Mouse (Mus musculus) left cerebral cortex, postnatal 10 days (tissue): Measurements from ENCODE around the gene Gper1. TPM values are rescaled to one million over a fixed set of nuclear protein-coding genes. Genes with fewer than 3 reads are reported as not detected.

ENCODE experiments used
- DNase-seq, 2 experiments: peaks; one replicate each; pipeline ENCODE4 v3.0.0; 2021 to 2022; ENCODE audit warnings: low spot score in 2 of 2, mixed read lengths in 1 of 2; ENCODE audit errors: extremely low spot score in 1 of 2
- intact Hi-C: fragments of 180-260 bp; cut with DNase I; formaldehyde crosslinking; loops from one replicate; pipeline ENCODE4 v1.15.1; 2025
- total RNA-seq, 2 experiments: library from RNA; stranded (reverse); gene quantifications; 2 replicates each; pipeline ENCODE4 v1.2.3; 2021

Gper1 gene
- total RNA-seq, 2 experiments from 2014 or later: 2.9 to 3.3 TPM

DNA sequence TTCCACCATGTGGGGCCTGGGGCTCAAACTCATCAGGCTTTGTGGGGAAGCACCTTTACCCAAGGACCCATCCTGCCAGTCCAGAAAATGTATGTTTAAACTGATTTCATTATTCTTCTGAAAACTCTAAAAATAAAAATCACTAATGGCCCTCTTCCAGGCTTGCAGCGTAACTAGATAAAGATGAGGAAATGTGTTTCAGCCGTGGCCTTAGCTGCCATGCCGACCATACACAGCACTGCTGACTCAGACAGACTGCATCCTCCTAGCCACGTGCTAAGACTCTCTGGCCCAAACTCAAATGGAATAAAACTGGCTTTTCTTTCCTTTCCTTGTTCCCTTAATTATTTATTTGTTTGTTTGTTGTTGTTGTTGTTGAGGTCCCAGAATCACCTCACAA lies 41.9 kb downstream of the Gper1 start:
- intact Hi-C loops: loop anchor here (5.0 kb wide), 1 partner anchor 103 kb away; no protein-coding TSS in a partner anchor

DNA sequence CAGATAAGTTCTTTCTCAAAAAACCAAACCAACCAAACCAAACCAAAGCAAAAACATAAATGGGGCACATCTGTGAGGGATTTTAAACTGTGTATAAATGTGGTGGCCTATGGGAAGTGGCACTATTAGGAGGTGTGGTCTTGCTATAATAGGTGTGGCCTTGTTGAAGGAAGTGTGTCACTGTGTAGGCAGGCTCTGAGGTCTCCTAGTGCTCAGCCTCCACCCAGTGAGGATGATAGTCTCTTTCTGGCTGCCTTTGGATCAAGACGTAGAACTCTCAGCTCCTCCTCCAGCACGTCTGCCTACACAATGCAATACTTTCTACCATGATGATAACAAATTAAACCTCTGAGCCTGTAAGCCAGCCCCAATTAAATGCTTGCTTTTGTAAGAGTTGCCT lies 43.4 kb downstream of the Gper1 start:
- intact Hi-C loops: loop anchor here (5.0 kb wide), 1 partner anchor 104 kb away; no protein-coding TSS in a partner anchor
- no peak for DNase-seq

More for the DNA sequence above, 41.9 kb downstream of the Gper1 start:
- DNase-seq: no peak

DNA sequence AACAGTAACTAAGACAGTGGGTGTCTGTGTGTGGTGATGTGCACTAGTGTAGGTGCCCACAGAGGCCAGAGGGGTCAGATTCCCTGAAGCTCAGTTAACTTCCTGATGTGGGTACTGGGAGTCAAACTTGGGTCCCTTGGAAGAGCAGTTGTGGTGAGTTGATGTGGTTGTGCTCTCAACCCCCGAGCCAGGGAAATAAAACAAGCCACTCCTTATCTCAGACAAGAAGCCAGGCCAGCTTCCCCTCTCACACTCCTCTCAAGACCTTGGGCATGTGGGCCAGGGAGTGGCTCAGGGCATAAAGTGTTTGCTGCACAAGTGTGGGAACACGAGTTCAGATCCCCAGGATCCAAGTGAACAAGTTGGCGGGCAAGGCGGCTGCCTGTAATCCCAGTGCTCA lies 43.9 kb downstream of the Gper1 start:
- intact Hi-C loops: loop anchor here (5.0 kb wide), 1 partner anchor 104 kb away; no protein-coding TSS in a partner anchor
- DNase-seq: no peak

DNA sequence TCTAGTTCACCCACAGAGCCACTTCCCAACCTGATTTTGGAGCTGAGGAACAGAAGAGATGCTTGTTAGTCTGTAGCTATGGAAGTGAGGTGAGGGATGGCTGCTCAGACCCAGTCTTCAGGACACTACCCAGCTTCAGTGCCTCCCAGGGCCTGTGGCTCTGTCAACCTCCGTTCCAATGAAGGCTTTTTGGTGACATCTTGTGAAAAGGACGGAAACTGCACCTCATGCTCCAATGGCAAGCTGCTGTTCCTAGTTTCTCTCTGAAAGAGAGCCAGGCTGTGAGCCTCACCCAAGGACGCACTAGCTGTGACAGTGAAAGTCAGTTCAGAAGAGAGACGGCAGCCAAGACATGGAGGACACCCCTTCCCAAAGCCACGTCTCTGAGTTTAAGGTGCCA lies 45.0 kb downstream of the Gper1 start:
- DNase-seq: peak in 1 of 2 experiments; percentile 61
- intact Hi-C loops: loop anchor here (5.0 kb wide), 1 partner anchor 106 kb away; no protein-coding TSS in a partner anchor

DNA sequence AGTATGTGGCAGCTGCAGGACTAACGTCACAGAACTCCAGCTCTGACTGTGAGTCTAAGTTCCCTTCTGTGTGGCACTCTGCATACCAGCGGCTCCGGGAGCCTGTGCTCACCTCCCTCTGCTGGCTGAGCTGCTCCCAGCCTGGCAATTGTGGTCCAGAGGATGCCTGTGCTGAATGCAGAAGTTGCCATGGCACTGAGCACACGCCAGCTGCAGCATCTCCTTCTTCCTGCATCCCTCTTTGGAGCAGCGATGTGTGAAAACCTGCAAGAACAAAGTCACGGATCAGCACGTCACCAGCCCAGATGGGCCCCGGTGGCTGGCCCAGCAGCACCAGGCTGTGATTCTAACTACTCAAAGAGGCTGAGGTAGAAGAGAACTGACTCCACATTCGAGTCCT lies 51.8 kb downstream of the Gper1 start:
- DNase-seq: no peak
- intact Hi-C loops: no loop called here

Other genes starting within 250 kb of the Gper1 start
- gene Sun1, start 222.5 kb upstream of the Gper1 start, total RNA-seq: 10 to 100 TPM; 81.3 to 82.9 TPM
- gene Get4, start 170.8 kb upstream of the Gper1 start, total RNA-seq: 10 to 100 TPM; 55.9 to 56.2 TPM
- gene Adap1, start 97.5 kb upstream of the Gper1 start, total RNA-seq: 100 to 1,000 TPM; 370 to 382 TPM
- gene Cox19, start 71.7 kb upstream of the Gper1 start, total RNA-seq: 10 to 100 TPM; 75.2 to 90.2 TPM
- gene Cyp2w1, start 70.5 kb upstream of the Gper1 start, total RNA-seq: not detected
- gene Gpr146, start 45.5 kb upstream of the Gper1 start, total RNA-seq: 1 to 10 TPM; 5.7 to 7.5 TPM
- gene C130050O18Rik, start 17.9 kb upstream of the Gper1 start, total RNA-seq: under 1 TPM; 0.24 to 0.28 TPM
- 10 to 100 TPM; 20.1 to 20.2 TPM for gene 3110082I17Rik, start 37.4 kb downstream of the Gper1 start, total RNA-seq
- 100 to 1,000 TPM in 1 of 2 experiments, 10 to 100 TPM in 1; 93.4 to 100 TPM for gene Zfand2a, start 61.4 kb downstream of the Gper1 start, total RNA-seq
- under 1 TPM in 1 of 2 experiments, not detected in 1; 0.21 TPM for gene Uncx, start 120.3 kb downstream of the Gper1 start, total RNA-seq